Mouse (Mus musculus): Measurements from ENCODE around the gene Fthl17e.
"Not testable (repeated sequence)": the region's sequence is repeated elsewhere in the genome, so short reads cannot be mapped to it uniquely, and the experiment has no call there.

Gene Fthl17e

GRCm38 (mm10) chrX:9033193-9033592 is at the start of gene Fthl17e:
Gene Fthl17e, plus strand, starts transcription at chrX:9033493.
- DNase-seq (ENCODE audit: low spot score): not testable (repeated sequence)

GRCm38 (mm10) chrX:8986655-8987054 is 46.6 kb upstream of the Fthl17e start, which contains the start of gene Fthl17d:
Gene Fthl17d, minus strand, starts transcription at chrX:8986755.
- not testable (repeated sequence) for DNase-seq (ENCODE audit: low spot score)

GRCm38 (mm10) chrX:9016079-9016478 is 17.2 kb upstream of the Fthl17e start:
- no peak for DNase-seq (ENCODE audit: low spot score)

- no peak for DNase-seq (ENCODE audit: low spot score)
Observed at GRCm38 (mm10) chrX:9019481-9019880, 13.8 kb upstream of the Fthl17e start.

GRCm38 (mm10) chrX:9041611-9042010 is 8.3 kb downstream of the Fthl17e start:
- not testable (repeated sequence) for DNase-seq (ENCODE audit: low spot score)

GRCm38 (mm10) chrX:9060952-9061351 is 27.7 kb downstream of the Fthl17e start:
- not testable (repeated sequence) for DNase-seq (ENCODE audit: low spot score)

GRCm38 (mm10) chrX:9062101-9062500 is 28.8 kb downstream of the Fthl17e start:
- no peak for DNase-seq (ENCODE audit: low spot score)

GRCm38 (mm10) chrX:9062715-9063114 is 29.4 kb downstream of the Fthl17e start, which contains the start of gene Fthl17f:
Gene Fthl17f, plus strand, starts transcription at chrX:9063015.
- not testable (repeated sequence) for DNase-seq (ENCODE audit: low spot score)

- DNase-seq (ENCODE audit: low spot score): not testable (repeated sequence)
Observed at GRCm38 (mm10) chrX:9077699-9078098, 44.4 kb downstream of the Fthl17e start.

All from embryo, embryonic 10 days (tissue).